7 mouse cellular contexts compared by ENCODE assay signal in the genomic region with DNA sequence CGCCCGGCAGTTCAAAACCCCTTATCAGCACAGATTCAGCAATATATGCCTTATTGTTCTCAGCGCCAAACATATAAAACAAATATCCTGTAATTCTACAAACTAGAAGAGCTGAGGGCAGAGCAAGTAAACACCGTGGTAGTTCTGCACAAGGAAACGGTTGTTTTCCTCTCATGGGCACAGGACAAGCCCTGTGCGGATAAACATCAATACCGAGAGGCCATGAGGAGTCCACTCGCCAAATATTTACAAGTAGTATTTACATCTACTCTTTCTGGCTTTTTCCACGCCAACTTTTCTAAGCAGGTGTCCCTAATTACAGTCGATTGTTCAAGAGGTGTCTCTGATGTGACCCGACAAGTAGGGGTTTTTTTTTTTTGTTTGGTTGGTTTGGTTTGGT. TPM values are rescaled to one million over a fixed set of nuclear protein-coding genes. Genes with fewer than 3 reads are reported as not detected.
DNase-seq lines count a peak whose midpoint lies in the region; ATAC-seq and TF ChIP-seq lines count a peak whose summit lies in the region.

No protein-coding gene starts in this region.

- no peak for TF ChIP-seq CTCF in Patski (IDR thresholded peaks at IDR 0.05)
- TF ChIP-seq CTCF in hindbrain, postnatal 0 days (IDR thresholded peaks at IDR 0.05; ENCODE audit: low read depth): no peak

- POLR2A ChIA-PET in Patski (lab: Charles Lee): interaction anchor here (0.7 to 1.4 kb wide), 2 partner anchors 36 to 78 kb away, joined by 3 read pairs; no protein-coding TSS in a partner anchor

- H3K9ac ChIP-seq in hindbrain, postnatal 0 days (replicated peaks; ENCODE audit: low read length): peak overlapping the region; percentile 64; the same call in 1 of the 2 replicates

- CTCF ChIA-PET in Patski (lab: Charles Lee): interaction anchor here (1.3 kb wide), 1 partner anchor 33 kb away, joined by 3 read pairs; no protein-coding TSS in a partner anchor

- peak; percentile 5 for ATAC-seq in Patski
- no peak for ATAC-seq in hindbrain, postnatal 0 days
- ATAC-seq in inflammation-experienced regulatory T-cells, adult 6 months: no peak

- H3K9me3 ChIP-seq in hindbrain, postnatal 0 days (ENCODE audit: low read length): no peaks in the 10 kb centered on the region

- peak overlapping the region; percentile 73 for H3K4me3 ChIP-seq in hindbrain, postnatal 0 days (ENCODE audit: low read length)

- no peaks in the 10 kb centered on the region for H3K4me1 ChIP-seq in hindbrain, postnatal 0 days (ENCODE audit: insufficient read depth, low read length)

- WGBS in hindbrain, postnatal 0 days: 3% methylated on average over 11 of the region's 11 CpGs

- H3K4me2 ChIP-seq in hindbrain, postnatal 0 days (ENCODE audit: low read depth, low read length): peak overlapping the region; percentile 79

- no peaks in the 10 kb centered on the region for H3K36me3 ChIP-seq in hindbrain, postnatal 0 days (ENCODE audit: insufficient read depth, low read length)

- DNase-seq in Patski (ENCODE audit: low read depth, low spot score): no peak
- DNase-seq in embryo, embryonic 11.5 days (ENCODE audit: low read depth, low spot score): peak; percentile 11
- DNase-seq in hindbrain, postnatal 0 days (ENCODE audit: low spot score): no peak
- DNase-seq in lung, postnatal 36 days: peak; percentile 61
- DNase-seq in thymus, postnatal 25 days: no peak
- DNase-seq in adrenal gland, postnatal 14 days: no peak

- H3K27ac ChIP-seq in hindbrain, postnatal 0 days: peak overlapping the region; percentile 85

- in situ Hi-C loops in Patski (cut with MboI; ENCODE audit: low pct_unique_long_range_greater_than_20kb): no loop called here

- no peaks in the 10 kb centered on the region for H3K27me3 ChIP-seq in Patski
- no peaks in the 10 kb centered on the region for H3K27me3 ChIP-seq in hindbrain, postnatal 0 days (ENCODE audit: insufficient read depth, low read length)

RNA-seq across cellular contexts. Expression of a gene that starts 0.7 kb away (rescaled TPM):
- polyA plus RNA-seq in Patski (2021): 86.3 TPM
- 50.8 and 60.0 TPM in 2 replicates for total RNA-seq in hindbrain, postnatal 0 days (2014; rRNA removed)
- 7.2 and 7.4 TPM in 2 replicates for polyA plus RNA-seq in hindbrain, postnatal 0 days (2015; fragmentation: Nextera tagmentation; extraction: Ambion mirVana)
- polyA plus RNA-seq in inflammation-experienced regulatory T-cells, adult 6 months (2017; shearing (Covaris generic)): under 1 TPM in 1 of 3 experiments, not detected in 2; 0.16 TPM
- total RNA-seq in adrenal gland, postnatal 14 days (2021): 40.4 and 50.1 TPM in 2 replicates

Comparison
In these comparisons a context has a peak if more than half of its experiments do, and no peak if none do; other contexts are left out.
1. DNase-seq: peak in embryo, embryonic 11.5 days (single experiment) and lung, postnatal 36 days (single experiment); none in Patski (single experiment), hindbrain, postnatal 0 days (single experiment), thymus, postnatal 25 days (single experiment) and adrenal gland, postnatal 14 days (single experiment).
2. RNA of a gene that starts 0.7 kb away (polyA plus RNA-seq): 86.3 TPM in Patski (single experiment); 7.2 to 7.4 TPM in hindbrain, postnatal 0 days and 0.16 TPM in inflammation-experienced regulatory T-cells, adult 6 months; every median in the first group is over 10 times any median in the second.